Comparison of ENCODE assay signal across 20 mouse cellular contexts in genomic region chr14:105369637-105370435, GRCm38 (mm10).
A peak's percentile ranks its signal among the peaks of the same experiment; 100 is the strongest.
DNase-seq lines count a peak whose midpoint lies in the region; ATAC-seq and TF ChIP-seq lines count a peak whose summit lies in the region.
"Had no signal": no experiment of that assay in that cellular context is flagged by ENCODE, and none has a peak within 500 bp of the region (broad histone marks: within the 10 kb centered on the region; RNA-seq: fewer than 3 reads in every experiment).

No protein-coding gene starts in this region.

- H3K27me3 ChIP-seq in kidney, adult 2 months (replicated peaks; ENCODE audit: control insufficient read depth, insufficient read depth, low read length) = no peaks in the 10 kb centered on the region
- H3K27me3 ChIP-seq in kidney, embryonic 14.5 days (ENCODE audit: control insufficient read depth, insufficient read depth, low read length) = no peaks in the 10 kb centered on the region
- no peaks in the 10 kb centered on the region for H3K27me3 ChIP-seq in C2C12 (ENCODE audit: control insufficient read depth, insufficient read depth, insufficient read length)
- H3K27me3 ChIP-seq in heart, embryonic 11.5 days (ENCODE audit: control insufficient read depth, insufficient read depth, low read length) = no peaks in the 10 kb centered on the region
- H3K27me3 ChIP-seq: heart, embryonic 15.5 days; limb, embryonic 15.5 days; neural tube, embryonic 12.5 days had no signal

- DNase-seq in kidney, adult 2 months = peak; percentile 62
- DNase-seq in kidney, adult 8-10 months = peak; percentile 7 to 17
- DNase-seq in kidney, postnatal 36 days = peak; percentile 22 to 37
- DNase-seq in adrenal gland, postnatal 14 days = no peak
- DNase-seq: adrenal gland, postnatal 10 days; cerebellum, adult 11-12 months; cerebellum, postnatal 36 days; forebrain, postnatal 0 days; gastrocnemius, adult 2 months; heart, adult 18-20 months; right cerebral cortex, postnatal 14 days; thymus, postnatal 36 days had no signal

- no peaks in the 10 kb centered on the region for H3K4me1 ChIP-seq in kidney, adult 2 months (ENCODE audit: control insufficient read depth, insufficient read depth, low read length)
- H3K4me1 ChIP-seq in kidney, embryonic 14.5 days (ENCODE audit: control insufficient read depth, insufficient read depth, low read length) = no peaks in the 10 kb centered on the region
- H3K4me1 ChIP-seq in heart, embryonic 11.5 days (ENCODE audit: control insufficient read depth, insufficient read depth, low read length) = no peaks in the 10 kb centered on the region
- H3K4me1 ChIP-seq: limb, embryonic 15.5 days; neural tube, embryonic 12.5 days had no signal

- H3K79me2 ChIP-seq in C2C12 (ENCODE audit: control insufficient read depth, insufficient read depth) = no peaks in the 10 kb centered on the region

- no peak for TF ChIP-seq POLR2A in kidney, adult 2 months (IDR thresholded peaks at IDR 0.05; ENCODE audit: low read depth, low read length)

- H3K4me2 ChIP-seq in kidney, embryonic 14.5 days (replicated peaks; ENCODE audit: low read depth, low read length) = no peak overlapping the region
- H3K4me2 ChIP-seq in heart, embryonic 11.5 days = no peak overlapping the region
- H3K4me2 ChIP-seq: heart, embryonic 15.5 days; limb, embryonic 15.5 days; neural tube, embryonic 12.5 days had no signal

- H3K27ac ChIP-seq in kidney, adult 2 months (ENCODE audit: insufficient read depth, low read depth, low read length) = no peak overlapping the region
- no peak overlapping the region for H3K27ac ChIP-seq in kidney, embryonic 14.5 days (ENCODE audit: low read depth, low read length)
- H3K27ac ChIP-seq in heart, embryonic 11.5 days (ENCODE audit: low read depth, low read length) = no peak overlapping the region
- H3K27ac ChIP-seq: gastrocnemius, adult 2 months; heart, embryonic 15.5 days; hindbrain, embryonic 10.5 days; layer of hippocampus, adult 2 months; limb, embryonic 15.5 days; neural tube, embryonic 12.5 days had no signal

- H3K4me3 ChIP-seq in kidney, adult 2 months (ENCODE audit: insufficient read depth, low read depth, low read length) = no peak overlapping the region
- no peak overlapping the region for H3K4me3 ChIP-seq in kidney, embryonic 14.5 days (ENCODE audit: low read length)
- H3K4me3 ChIP-seq in C2C12 (ENCODE audit: insufficient read depth, poor library complexity, severe bottlenecking) = no peak overlapping the region
- H3K4me3 ChIP-seq in heart, embryonic 11.5 days (ENCODE audit: low read depth, low read length) = no peak overlapping the region
- H3K4me3 ChIP-seq: gastrocnemius, adult 2 months; heart, embryonic 15.5 days; hindbrain, embryonic 10.5 days; layer of hippocampus, adult 2 months; limb, embryonic 15.5 days; neural tube, embryonic 12.5 days had no signal

- H3K79me3 ChIP-seq in C2C12 (ENCODE audit: low read depth) = no peaks in the 10 kb centered on the region

- no peak overlapping the region for H3K9ac ChIP-seq in kidney, embryonic 14.5 days (ENCODE audit: low read depth, low read length)
- H3K9ac ChIP-seq in heart, embryonic 11.5 days (ENCODE audit: low read depth, low read length) = no peak overlapping the region
- H3K9ac ChIP-seq: forebrain, postnatal 0 days; heart, embryonic 15.5 days; limb, embryonic 15.5 days; neural tube, embryonic 12.5 days had no signal

- no peaks in the 10 kb centered on the region for H3K9me3 ChIP-seq in kidney, embryonic 14.5 days (ENCODE audit: control insufficient read depth, low read length)
- H3K9me3 ChIP-seq in heart, embryonic 11.5 days (replicated peaks; ENCODE audit: control insufficient read depth, low read length) = no peaks in the 10 kb centered on the region
- H3K9me3 ChIP-seq: heart, embryonic 15.5 days; hindbrain, embryonic 10.5 days; limb, embryonic 15.5 days; neural tube, embryonic 12.5 days had no signal

- no peak for ATAC-seq in kidney, embryonic 14.5 days (ENCODE audit: low FRiP score, low TSS enrichment)
- ATAC-seq in heart, embryonic 11.5 days (replicated peaks; ENCODE audit: insufficient number of reproducible peaks, low FRiP score, low TSS enrichment) = no peak
- ATAC-seq: forebrain, postnatal 0 days had no signal

- 44% methylated on average over 5 of the region's 5 CpGs for whole genome bisulfite sequencing in kidney, adult 2 months
- WGBS in kidney, embryonic 14.5 days = 68% methylated on average over 5 of the region's 5 CpGs
- 82% methylated on average over 5 of the region's 5 CpGs for WGBS in heart, embryonic 11.5 days (ENCODE audit: insufficient replicate concordance)

- no peaks in the 10 kb centered on the region for H3K36me3 ChIP-seq in kidney, adult 2 months (ENCODE audit: control insufficient read depth, insufficient read depth, low read length)
- no peaks in the 10 kb centered on the region for H3K36me3 ChIP-seq in kidney, embryonic 14.5 days (ENCODE audit: control insufficient read depth, insufficient read depth, low read length)
- H3K36me3 ChIP-seq in C2C12 (ENCODE audit: control insufficient read depth, insufficient read depth) = no peaks in the 10 kb centered on the region
- no peaks in the 10 kb centered on the region for H3K36me3 ChIP-seq in heart, embryonic 11.5 days (ENCODE audit: control insufficient read depth, insufficient read depth, low read length)
- H3K36me3 ChIP-seq: heart, embryonic 15.5 days; hindbrain, embryonic 10.5 days; limb, embryonic 15.5 days; neural tube, embryonic 12.5 days had no signal

- no peak for TF ChIP-seq CTCF in kidney, adult 2 months (conservative IDR thresholded peaks at IDR 0.05; ENCODE audit: insufficient read depth, insufficient read length, low read depth, low read length)
- no peak for TF ChIP-seq CTCF in C2C12 (IDR thresholded peaks at IDR 0.05; ENCODE audit: control insufficient read depth, insufficient read depth, insufficient read length)

- no peak overlapping the region for H3ac ChIP-seq in C2C12 (ENCODE audit: control insufficient read depth, insufficient read length, low read depth)

TF ChIP-seq in C2C12, 6 proteins besides CTCF, POLR2A, EP300 and RAD21:
- TF ChIP-seq FOSL1 (IDR thresholded peaks at IDR 0.05; ENCODE audit: insufficient read depth, low read length, poor library complexity, severe bottlenecking) (no peak), USF1 (IDR thresholded peaks at IDR 0.05; ENCODE audit: low read depth) (no peak), MYOG (IDR thresholded peaks at IDR 0.05; ENCODE audit: control insufficient read depth, extremely low read depth, insufficient read length) (no peak), MYOD1 (IDR thresholded peaks at IDR 0.05; ENCODE audit: control insufficient read depth, insufficient read length, low read depth) (peak; percentile 87)
